Mouse (Mus musculus): Measurements from ENCODE around the gene AU022252.

The AU022252 gene

DNA sequence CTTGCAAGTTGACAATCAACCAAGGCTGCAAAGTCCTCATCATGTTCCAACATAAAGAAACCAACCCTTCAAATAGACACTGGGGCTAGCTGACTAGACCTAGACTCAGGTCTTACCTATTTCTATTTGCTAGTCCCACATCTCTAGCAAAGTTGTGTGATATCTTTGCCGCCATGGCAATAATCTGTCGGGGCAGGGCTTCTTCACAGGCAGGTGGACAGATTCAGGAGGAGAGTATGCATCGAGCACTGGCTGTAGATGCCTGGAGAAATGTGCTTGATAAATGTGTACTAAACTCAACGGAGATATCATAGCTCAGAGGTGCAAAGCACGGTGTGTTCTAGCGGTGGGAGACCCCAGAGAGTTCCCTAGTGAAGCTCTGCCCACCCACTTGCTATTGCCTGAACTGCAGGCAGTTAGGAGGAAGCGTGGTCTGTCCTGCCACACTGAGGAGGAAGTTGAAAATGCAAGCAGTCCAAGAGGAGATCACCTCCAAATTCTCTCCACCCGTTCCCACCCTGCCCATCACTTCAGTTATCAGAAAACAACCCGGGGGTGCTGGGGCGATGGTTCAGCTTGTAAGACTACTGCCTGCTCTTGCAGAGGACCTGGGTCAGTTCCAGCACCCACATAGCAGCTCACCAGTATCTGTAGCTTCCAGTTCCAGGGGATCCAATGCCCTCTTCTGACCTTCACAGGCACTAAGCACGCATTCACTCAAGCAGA lies 44.3 kb downstream of the AU022252 start:
- peak; percentile 11 for DNase-seq (ENCODE audit: low read depth)

DNA sequence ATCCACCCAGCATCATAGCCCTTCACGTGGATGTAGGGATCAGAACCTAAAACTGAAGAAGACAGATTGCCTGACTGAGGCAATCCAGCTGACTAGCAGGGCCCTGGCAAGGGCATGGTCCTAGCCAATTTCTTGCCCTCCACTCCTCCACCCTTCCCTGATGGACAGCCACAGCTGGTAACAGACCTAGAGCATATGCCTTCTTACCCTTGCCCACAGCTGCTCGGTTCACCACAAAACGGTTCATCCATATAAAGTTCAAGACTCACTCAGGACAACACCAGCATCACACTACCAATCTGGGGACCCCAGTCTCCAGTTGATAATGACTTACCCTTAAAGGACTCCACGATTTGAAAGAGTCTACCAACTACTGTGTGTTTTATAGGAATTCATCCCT lies 46.7 kb downstream of the AU022252 start:
- no peak for DNase-seq (ENCODE audit: low read depth)

DNA sequence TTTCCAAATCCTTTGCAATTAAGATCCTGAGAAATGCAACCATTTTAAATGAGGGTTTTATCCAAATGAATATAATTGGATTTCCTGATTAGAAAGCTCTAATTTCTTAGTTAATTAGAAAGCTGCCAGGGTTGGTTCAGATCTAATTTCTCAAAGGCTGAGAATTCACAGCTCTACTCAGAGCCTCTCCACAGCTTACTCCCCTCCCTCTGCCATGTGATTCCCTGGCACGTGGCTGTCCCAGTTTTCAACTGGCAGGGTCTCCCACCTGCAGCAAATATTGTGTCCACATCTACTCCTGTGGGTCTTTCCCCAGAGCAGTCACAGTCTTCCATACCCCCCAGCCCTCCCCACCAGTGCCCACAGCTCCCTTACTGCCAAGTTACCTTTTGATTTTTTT lies 49.0 kb downstream of the AU022252 start:
- DNase-seq (ENCODE audit: low read depth) = no peak

DNA sequence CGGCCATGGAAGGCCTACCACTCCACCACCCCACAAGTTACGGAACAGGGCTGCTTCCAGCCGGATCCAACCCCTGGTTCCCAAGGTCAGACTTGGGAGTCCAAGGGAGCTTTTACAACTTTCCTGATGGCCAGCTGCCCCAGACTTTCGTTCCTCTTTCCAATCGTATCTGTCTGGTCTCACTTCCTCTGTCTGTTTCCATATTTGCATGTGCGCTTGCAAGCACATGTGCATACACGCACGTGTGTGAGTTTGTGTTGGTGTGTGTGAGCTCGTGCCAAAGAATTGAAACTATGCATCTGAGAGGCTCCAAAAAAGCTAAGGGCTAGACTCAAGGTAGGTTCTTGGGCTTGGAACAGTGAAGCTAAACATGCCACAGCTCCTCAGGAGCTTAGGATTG lies 51.1 kb downstream of the AU022252 start:
- no peak for DNase-seq (ENCODE audit: low read depth)

DNA sequence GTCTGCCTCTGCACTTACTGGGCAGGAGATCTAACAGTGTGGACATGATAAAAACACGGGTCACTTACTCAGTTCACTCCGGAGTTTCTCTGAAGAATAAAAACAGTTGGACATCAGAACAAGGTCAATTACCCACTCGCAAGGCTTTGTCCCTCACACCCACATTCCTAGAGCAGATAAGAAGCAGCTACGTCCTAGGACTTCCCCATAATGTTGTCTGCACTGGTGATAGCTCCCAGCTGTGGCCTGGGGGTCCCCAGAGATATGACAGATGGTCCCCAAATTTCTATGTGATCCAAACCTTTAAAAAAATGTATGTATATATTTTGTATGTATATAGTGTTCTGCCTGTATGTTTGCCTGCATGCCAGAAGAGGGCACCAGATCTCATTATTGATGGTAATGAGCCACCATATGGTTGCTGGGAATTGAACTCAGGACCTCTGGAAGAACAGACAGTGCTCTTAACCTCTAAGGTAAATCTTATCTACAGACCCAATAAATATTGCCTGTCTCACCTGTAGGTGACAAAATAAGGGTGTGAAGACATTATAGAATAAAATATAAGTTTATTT lies 52.3 kb downstream of the AU022252 start:
- DNase-seq (ENCODE audit: low read depth) = no peak

DNA sequence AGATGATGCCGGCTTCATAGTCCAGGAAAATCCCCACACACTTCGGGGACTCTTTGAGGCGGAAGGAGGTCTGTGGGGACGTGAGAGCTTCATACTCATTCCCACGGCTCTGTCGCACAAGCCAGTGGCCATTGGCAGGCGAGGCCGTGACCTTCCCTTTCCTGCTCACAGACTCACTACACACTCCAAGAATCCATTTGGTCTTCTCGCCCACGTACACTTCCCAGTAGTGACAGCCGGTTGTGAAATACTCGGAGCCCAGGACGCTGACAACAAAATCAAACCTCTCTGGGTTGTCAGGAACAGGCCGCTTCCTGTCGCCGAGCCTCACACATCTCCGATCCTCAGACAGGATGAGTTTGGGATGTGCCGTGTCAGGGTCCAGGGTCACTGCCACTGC lies 54.2 kb downstream of the AU022252 start:
- no peak for DNase-seq (ENCODE audit: low read depth)

DNA sequence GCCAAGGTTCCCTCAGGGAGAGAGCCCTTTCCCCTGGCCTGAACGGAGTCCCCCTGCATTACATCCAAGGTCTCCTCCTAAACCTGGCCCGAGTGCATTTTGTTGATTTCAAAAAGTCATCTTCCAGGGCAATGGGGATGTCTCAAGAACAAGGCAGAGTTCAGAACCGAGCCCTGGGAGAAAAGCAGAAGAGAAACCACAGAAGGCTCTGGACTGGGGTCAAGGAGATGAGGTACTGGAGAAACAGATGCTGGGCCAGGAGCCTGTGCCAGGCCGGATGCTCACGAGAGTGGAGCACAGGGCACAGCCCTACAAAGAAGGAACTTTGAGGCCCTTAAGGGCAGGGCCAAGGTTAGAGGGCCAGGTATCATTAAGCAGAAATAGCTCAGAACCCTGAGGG lies 54.8 kb downstream of the AU022252 start:
- no peak for DNase-seq (ENCODE audit: low read depth)

DNA sequence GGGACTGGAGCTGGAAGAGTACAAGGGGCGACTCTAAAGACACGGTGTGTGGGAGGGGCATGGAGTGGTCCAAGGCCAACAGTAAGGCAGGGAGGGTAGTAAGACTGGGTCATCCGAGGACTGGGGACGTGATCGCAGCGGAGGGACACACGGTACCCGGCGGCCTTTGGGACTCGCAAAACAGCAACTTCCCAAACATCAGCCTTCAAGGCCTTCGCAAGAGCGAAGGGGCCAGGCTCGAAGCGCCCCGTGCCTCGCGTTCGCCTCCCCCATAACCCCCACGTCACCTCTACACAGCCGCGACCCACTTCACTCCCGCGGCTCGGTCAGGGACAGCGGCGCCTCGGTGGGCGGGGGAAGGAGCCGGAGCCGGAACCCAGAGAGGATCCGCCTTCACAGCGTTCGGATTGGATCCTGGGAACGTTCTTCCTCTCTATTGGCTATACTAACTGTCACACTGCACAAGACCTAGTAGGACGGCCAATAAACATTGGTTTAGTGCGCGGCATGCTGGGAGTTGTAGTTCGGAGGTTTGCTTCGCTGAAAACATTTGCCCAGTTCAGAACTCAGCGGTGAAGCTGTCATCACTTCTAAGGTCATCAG lies 58.6 kb downstream of the AU022252 start, which contains the start of gene Zfp691:
TSS of gene Zfp691 (minus strand) at position 345 of the 603 bp plus-strand sequence.
- DNase-seq (ENCODE audit: low read depth) = peak; percentile 98

DNA sequence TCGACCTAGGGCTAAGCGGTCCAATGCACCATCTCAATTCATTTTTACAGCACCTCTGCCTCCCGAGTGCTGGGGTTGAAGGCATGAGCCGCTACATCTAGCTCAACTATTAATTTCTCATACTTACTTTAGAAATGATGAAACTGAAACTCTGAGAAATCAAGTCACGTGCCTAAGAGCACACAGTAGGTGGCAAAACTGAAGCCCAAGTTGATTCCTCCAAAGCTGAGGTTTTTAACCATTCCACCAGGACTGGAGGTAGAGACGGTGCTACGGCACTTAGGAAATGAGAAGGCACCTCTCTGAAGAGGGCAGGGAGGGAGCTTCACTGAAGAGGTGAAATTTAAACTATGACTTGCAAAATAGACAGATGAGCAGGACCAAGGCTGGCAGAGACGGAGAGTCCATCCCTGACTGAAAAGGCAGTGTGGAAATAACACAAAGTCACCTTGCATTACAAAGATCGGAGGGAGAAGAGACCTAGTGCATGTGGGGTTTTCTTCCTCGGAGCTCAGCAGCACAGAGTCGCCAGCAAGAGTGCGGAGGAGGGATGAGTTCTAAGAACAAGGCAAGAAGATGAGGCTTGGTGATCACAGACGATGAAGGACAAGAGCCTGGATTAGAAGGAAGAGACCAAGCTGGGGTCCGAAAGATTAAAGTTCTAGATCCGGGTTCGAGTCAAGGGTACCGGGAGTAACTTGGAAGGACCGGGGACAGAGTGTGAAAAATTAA lies 59.4 kb downstream of the AU022252 start:
- peak; percentile 17 for DNase-seq (ENCODE audit: low read depth)

DNA sequence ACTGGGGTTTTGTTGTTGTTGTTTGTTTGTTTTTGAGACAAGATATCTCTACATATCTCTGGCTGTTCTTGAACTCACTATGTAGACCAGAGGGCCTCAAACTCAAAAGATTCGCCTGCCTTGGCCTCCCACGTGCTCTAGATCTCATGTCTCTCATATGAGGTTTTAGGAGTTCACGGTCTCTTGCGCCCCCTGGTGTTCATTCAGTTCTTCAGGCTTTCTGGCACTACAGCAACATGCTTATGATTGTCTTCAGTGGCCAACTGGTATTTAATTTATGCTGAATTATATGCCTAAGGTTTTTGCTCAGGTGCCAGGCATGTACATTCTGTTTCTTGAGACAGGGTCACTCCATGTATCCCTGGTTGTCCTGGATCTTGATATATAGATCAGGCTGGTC lies 64.8 kb downstream of the AU022252 start:
- DNase-seq (ENCODE audit: low read depth) = peak; percentile 95

DNA sequence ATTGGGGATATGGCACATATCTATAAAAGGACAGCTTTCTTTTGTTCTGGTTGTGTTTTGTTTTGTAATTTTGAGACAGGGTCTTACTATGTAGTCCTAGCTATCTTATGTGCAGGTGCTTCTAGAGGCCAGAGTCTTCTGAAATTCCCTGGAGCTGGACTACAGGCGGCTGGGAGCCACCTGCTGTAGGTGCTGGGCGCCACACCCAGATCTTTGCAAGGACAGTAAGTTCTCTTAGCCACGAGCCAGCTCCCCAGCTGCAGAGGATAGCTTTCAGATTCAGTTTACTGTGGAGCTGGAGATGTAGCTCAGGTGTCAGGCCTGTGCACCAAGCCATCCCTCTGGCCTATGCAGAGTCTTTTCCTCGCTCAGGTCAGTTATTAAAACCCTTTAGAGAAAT lies 65.4 kb downstream of the AU022252 start:
- no peak for DNase-seq (ENCODE audit: low read depth)

DNA sequence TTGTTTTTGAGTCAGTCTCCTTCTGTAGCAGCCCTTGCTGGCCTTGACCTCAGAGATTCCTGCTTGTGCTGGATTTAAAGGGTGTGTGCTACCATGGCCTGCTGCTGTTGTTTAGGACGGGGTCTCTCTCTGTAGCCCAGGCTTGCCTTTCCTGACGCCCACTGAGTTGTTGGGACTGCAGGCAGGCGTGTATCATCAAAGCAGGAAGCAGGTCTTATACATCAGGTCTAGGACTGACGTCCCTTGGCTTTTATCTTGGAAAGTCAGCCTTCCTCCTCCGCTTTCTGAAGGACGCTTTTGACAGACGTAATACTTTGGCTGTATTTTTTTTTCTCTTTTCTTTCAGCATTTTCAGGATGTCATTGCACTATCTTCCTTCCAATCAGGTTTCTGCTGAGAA lies 66.6 kb downstream of the AU022252 start:
- no peak for DNase-seq (ENCODE audit: low read depth)

DNA sequence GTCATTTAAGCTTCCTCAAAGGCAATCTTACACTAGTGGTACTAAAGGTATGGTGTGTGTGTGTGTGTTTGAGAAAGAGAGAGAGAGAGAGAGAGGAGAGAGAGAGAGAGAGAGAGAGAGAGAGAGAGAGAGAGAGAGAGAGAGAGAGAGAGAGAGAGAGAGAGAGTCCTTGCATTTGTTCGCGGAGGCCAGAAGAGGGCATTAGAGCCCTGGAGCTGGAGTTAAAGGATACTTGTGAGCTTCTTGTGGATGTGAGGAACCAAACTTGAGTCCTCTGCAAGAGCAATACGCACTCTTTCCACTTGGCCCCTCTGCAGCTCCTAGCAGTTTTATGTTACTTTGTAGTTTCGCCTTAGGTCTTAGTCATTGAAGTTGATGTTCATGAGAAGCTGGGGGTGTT lies 69.5 kb downstream of the AU022252 start:
- no peak for DNase-seq (ENCODE audit: low read depth)

DNA sequence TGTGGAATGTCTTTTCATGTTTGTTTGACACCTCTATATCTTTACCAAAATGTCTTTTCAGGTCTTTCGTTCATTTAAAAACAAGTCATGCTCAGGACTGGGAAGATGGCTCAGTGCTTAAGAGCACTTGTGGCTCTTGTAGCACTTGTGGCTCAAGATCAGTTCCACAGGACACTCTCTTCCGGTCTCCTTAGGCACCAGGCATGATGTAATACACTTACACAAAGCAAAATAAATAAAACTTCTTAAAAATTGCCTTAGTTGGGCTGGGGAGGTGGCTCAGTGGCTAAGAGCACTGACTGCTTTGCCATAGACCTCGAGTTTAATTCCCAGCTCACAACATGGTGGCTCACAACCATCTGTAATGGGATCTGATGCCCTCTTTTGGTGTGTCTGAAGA lies 71.2 kb downstream of the AU022252 start:
- no peak for DNase-seq (ENCODE audit: low read depth)

DNA sequence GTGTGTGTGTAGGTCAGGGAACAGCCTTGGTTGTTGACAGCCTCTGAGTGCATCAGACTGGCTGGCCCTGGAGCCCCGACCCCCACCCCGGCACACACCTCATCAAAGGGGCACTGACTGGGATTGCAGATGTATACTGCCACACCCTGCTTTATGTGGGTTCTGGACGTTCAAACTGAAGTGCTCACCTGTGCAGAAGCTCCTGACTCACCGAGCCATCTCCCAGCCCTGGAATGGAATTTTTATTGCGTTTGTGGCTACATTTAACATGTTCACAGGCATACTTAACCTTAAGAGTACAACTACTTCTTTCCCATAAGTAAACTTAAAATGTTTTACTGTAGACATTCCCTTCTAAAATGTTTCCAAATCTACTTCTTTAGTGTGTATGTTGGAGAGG lies 74.6 kb downstream of the AU022252 start:
- DNase-seq (ENCODE audit: low read depth) = no peak

DNA sequence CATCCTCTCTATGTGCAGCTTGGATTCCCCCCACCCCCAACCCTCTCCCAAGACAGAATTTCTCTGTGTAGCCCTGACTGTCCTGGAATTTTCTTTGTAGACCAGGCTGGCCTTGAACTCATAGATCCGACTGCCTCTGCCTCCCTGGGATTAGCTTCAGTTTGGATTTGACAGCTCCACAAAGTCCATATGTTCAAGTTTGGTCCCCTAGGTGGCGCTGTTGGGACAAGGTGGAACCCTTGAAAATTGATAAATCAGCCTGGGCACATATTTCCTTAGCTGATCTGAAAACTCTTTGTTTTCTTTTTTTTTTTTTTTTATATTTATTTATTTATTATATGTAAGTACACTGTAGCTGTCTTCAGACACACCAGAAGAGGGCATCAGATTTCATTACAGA lies 75.3 kb downstream of the AU022252 start:
- DNase-seq (ENCODE audit: low read depth) = peak; percentile 70

Measured in NIH3T3 (cell line).